Mouse (Mus musculus) forebrain, embryonic 13.5 days (tissue): ENCODE measurements around the gene Arpc5. TPM values are rescaled to one million over a fixed set of nuclear protein-coding genes. Genes with fewer than 3 reads are reported as not detected.
A peak's percentile ranks its signal among the peaks of the same experiment; 100 is the strongest.

Experiments
- ATAC-seq: fragments of 200-750 bp; cut with Nextera tagmentation; 2 replicates; pipeline ENCODE4 v1.8.0; 2017
- H3K27ac ChIP-seq: fragments of 300-500 bp; sonication (generic); 2 replicates; pipeline ENCODE4 v1.5.1; 2015; ENCODE audit warnings: inconsistent platforms, mild to moderate bottlenecking, moderate library complexity
- H3K27me3 ChIP-seq: fragments of 300-500 bp; sonication (generic); 2 replicates; pipeline ENCODE4 v1.6.1; 2015; ENCODE audit warnings: mild to moderate bottlenecking, inconsistent platforms
- H3K36me3 ChIP-seq: fragments of 300-500 bp; sonication (generic); 2 replicates; pipeline ENCODE4 v1.6.1; 2015; ENCODE audit warnings: mild to moderate bottlenecking, inconsistent platforms; ENCODE audit not compliant: poor library complexity, severe bottlenecking
- H3K4me1 ChIP-seq: fragments of 300-500 bp; sonication (generic); 2 replicates; pipeline ENCODE4 v1.6.1; 2015; ENCODE audit warnings: inconsistent platforms
- H3K4me2 ChIP-seq: fragments of 300-500 bp; sonication (generic); 2 replicates; pipeline ENCODE4 v1.6.1; 2015; ENCODE audit warnings: inconsistent platforms, mild to moderate bottlenecking, moderate library complexity
- H3K4me3 ChIP-seq: fragments of 300-500 bp; sonication (generic); 2 replicates; pipeline ENCODE4 v1.5.1; 2015; ENCODE audit warnings: mild to moderate bottlenecking, inconsistent platforms
- H3K9ac ChIP-seq: fragments of 300-500 bp; sonication (generic); 2 replicates; pipeline ENCODE4 v1.6.1; 2015; ENCODE audit warnings: mild to moderate bottlenecking, inconsistent platforms
- H3K9me3 ChIP-seq: fragments of 300-500 bp; sonication (generic); replicated peaks from 2 replicates; pipeline ENCODE4 v1.6.1; 2016; ENCODE audit warnings: inconsistent platforms
- WGBS: fragments of 180-500 bp; shearing (Covaris S2); methylation state at CpG from one replicate; pipeline ENCODE4 v1.1.7; 2015; 5-methylcytosine and 5-hydroxymethylcytosine counted together
- polyA plus RNA-seq: library from polyadenylated mRNA; unstranded; fragments of >200 nt; fragmentation: Nextera tagmentation; extraction: Ambion mirVana; gene quantifications from 2 replicates; pipeline ENCODE4 v1.2.1, GENCODE M21; 2015

Arpc5 gene
- polyA plus RNA-seq, 1 experiment from 2014 or later, result 312 TPM

- Histone ChIP-seq H3K9me3 (no peaks in the 10 kb centered on the region), H3K27ac (no peak overlapping the region), H3K36me3 (no peaks in the 10 kb centered on the region), H3K9ac (no peak overlapping the region), H3K4me3 (no peak overlapping the region), H3K4me2 (no peak overlapping the region), H3K27me3 (no peaks in the 10 kb centered on the region), H3K4me1 (peaks cover 13% of the 10 kb centered on the region)
- ATAC-seq, result no peak; the same call in 1 of the 2 replicates
- WGBS, result 20% methylated on average over 4 of the region's 4 CpGs
These were observed 21.8 kb downstream of the Arpc5 start for GRCm38 (mm10) chr1:152788121-152788660.

DNA sequence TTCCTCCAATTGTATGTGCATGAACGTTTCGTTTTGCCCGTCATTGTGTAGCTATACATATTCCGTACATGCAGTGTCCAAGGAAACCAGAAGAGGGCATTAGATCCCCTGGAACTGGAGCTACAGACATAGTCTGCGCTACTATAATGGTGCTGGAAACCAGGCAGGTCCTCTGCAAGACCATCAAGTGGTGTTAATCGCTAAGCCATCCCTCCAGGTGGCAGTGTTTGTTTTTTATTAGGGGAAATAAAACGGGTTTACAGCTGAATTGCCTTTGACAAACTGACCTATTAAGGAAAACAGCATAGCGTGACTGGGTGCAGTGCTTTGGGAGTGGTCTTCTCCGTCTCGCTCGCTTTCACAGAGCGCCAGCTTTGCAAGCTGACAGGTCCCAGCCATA lies 23.9 kb downstream of the Arpc5 start:
- Histone ChIP-seq H3K4me1 (peaks cover 21% of the 10 kb centered on the region), H3K4me2 (no peak overlapping the region), H3K9me3 (no peaks in the 10 kb centered on the region), H3K27ac (no peak overlapping the region), H3K36me3 (no peaks in the 10 kb centered on the region), H3K4me3 (no peak overlapping the region), H3K27me3 (no peaks in the 10 kb centered on the region), H3K9ac (no peak overlapping the region)
- 0 out of 2 replicates have a peak, but pooled peaks have one; percentile 48 for ATAC-seq
- WGBS, result 30% methylated on average over 12 of the region's 12 CpGs

DNA sequence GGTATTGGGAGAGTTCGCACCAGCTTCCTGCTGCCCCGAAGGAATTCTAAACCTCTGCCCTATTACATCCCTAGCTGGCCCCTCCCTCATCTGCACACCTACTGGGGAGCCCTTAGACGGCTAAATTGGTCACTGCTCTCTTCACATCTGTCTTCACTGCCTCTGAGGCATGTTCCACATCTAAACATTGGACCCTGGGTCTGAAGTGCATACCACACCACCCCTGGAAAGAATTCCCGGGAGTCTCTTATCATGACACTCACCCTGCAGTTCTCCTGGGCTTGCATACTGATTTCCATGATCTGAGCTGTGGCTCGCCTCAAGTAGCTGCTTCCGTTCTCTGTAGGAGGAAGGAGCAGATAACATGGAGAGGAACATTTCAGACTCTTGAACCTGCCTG lies 24.5 kb downstream of the Arpc5 start:
- Histone ChIP-seq H3K9me3 (no peaks in the 10 kb centered on the region), H3K36me3 (no peaks in the 10 kb centered on the region), H3K9ac (no peak overlapping the region), H3K4me2 (no peak overlapping the region), H3K4me3 (no peak overlapping the region), H3K4me1 (peaks cover 21% of the 10 kb centered on the region), H3K27ac (no peak overlapping the region), H3K27me3 (no peaks in the 10 kb centered on the region)
- WGBS, result 29% methylated on average over 6 of the region's 6 CpGs
- ATAC-seq, result no peak

GRCm38 (mm10) chr1:152791269-152791668 lies 24.9 kb downstream of the Arpc5 start:
- peaks cover 21% of the 10 kb centered on the region for H3K4me1 ChIP-seq
- no peaks in the 10 kb centered on the region for H3K9me3 ChIP-seq
- WGBS, result 27% methylated on average over 4 of the region's 4 CpGs
- no peak overlapping the region for H3K4me3 ChIP-seq
- H3K9ac ChIP-seq, result no peak overlapping the region
- no peak overlapping the region for H3K4me2 ChIP-seq
- H3K27ac ChIP-seq, result no peak overlapping the region
- H3K27me3 ChIP-seq, result no peaks in the 10 kb centered on the region
- ATAC-seq, result no peak
- H3K36me3 ChIP-seq, result no peaks in the 10 kb centered on the region

GRCm38 (mm10) chr1:152792736-152793494 lies 26.6 kb downstream of the Arpc5 start:
- no peak overlapping the region for H3K9ac ChIP-seq
- no peak overlapping the region for H3K27ac ChIP-seq
- H3K36me3 ChIP-seq, result no peaks in the 10 kb centered on the region
- H3K4me3 ChIP-seq, result no peak overlapping the region
- peak; percentile 54; the same call in 1 of the 2 replicates for ATAC-seq
- peak overlapping the region; percentile 14; the same call in 1 of the 2 replicates for H3K4me2 ChIP-seq
- peaks cover 21% of the 10 kb centered on the region for H3K4me1 ChIP-seq
- WGBS, result 10% methylated on average over 12 of the region's 12 CpGs
- no peaks in the 10 kb centered on the region for H3K9me3 ChIP-seq
- H3K27me3 ChIP-seq, result no peaks in the 10 kb centered on the region

DNA sequence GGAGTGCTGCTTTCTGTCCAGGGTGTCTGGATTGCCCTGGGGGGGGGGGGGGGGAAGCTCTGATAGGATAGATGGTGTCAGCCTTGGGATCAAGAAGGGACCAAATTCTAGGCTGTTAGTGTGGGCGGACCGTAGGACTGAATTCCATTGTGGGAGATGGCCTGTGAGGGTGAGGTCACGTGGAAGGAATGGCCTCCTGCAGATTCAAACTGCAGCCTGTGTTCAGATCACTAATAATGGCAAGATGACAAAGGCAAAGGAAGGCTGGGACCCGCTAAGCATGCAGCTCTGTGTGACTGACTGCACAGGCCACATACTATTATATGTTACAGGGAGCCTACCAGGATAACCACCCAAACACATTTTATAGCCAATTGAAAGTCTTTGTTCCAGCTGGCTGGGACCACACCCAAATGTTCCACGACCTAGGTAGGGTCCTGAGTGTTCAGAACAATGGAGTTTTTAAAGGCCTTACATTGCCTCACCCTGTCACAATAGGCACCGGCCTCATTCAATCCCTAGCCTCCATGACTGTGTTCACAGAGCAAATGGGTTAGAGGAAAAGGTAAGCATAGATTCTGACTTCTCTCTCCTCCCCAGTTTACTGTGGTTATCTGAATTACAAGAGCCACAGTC lies 27.3 kb downstream of the Arpc5 start:
- WGBS, result 12% methylated on average over 6 of the region's 6 CpGs
- peaks cover 21% of the 10 kb centered on the region for H3K4me1 ChIP-seq
- H3K27ac ChIP-seq, result no peak overlapping the region
- H3K9ac ChIP-seq, result no peak overlapping the region
- no peaks in the 10 kb centered on the region for H3K27me3 ChIP-seq
- no peak overlapping the region for H3K4me2 ChIP-seq
- H3K4me3 ChIP-seq, result no peak overlapping the region
- H3K9me3 ChIP-seq, result no peaks in the 10 kb centered on the region
- ATAC-seq, result no peak
- H3K36me3 ChIP-seq, result no peaks in the 10 kb centered on the region

GRCm38 (mm10) chr1:152795688-152796255 lies 29.4 kb downstream of the Arpc5 start:
- no peak overlapping the region for H3K4me2 ChIP-seq
- no peak overlapping the region for H3K27ac ChIP-seq
- ATAC-seq, result no peak
- WGBS, result 75% methylated on average over 8 of the region's 8 CpGs
- H3K4me3 ChIP-seq, result no peak overlapping the region
- H3K27me3 ChIP-seq, result no peaks in the 10 kb centered on the region
- H3K9me3 ChIP-seq, result no peaks in the 10 kb centered on the region
- H3K36me3 ChIP-seq, result no peaks in the 10 kb centered on the region
- peaks cover 21% of the 10 kb centered on the region for H3K4me1 ChIP-seq
- H3K9ac ChIP-seq, result no peak overlapping the region

DNA sequence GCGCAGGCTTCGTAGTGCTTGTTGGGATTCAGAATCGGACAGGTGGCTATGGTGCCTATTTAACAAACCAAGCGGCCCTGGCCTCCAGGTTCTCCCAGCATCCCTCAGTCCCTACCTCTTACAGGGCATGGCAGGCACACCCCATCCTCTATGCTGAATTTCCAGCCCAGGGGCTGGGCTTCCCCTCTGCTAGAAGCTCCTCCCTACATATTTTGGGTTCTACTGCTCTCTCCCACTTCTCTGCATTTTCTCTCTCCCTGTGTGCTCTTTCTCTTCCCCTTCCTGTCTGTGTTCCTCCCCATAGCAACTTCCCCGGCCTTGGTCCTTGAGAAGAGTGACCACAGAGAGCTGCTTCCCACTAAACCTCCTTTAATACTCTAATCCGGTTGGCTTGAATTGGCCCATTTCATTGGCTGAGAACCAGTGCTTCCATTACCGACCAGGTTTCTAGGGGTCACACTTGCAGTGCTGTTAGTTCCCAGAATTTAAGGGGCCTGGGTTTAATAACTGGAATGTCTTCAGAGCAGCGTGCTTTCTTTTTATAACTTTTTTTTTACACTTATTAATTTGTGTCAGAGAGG lies 30.4 kb downstream of the Arpc5 start:
- Histone ChIP-seq H3K27me3 (no peaks in the 10 kb centered on the region), H3K9ac (no peak overlapping the region), H3K9me3 (no peaks in the 10 kb centered on the region), H3K4me2 (no peak overlapping the region), H3K4me3 (no peak overlapping the region), H3K27ac (no peak overlapping the region; the same call in 1 of the 2 replicates), H3K36me3 (no peaks in the 10 kb centered on the region), H3K4me1 (peaks cover 16% of the 10 kb centered on the region)
- no peak for ATAC-seq
- WGBS, result 81% methylated on average over 8 of the region's 8 CpGs

- no peak for ATAC-seq
- H3K9ac ChIP-seq, result no peak overlapping the region
- no peak overlapping the region for H3K27ac ChIP-seq
- H3K4me3 ChIP-seq, result no peak overlapping the region
- H3K27me3 ChIP-seq, result no peaks in the 10 kb centered on the region
- 88% methylated on average over 9 of the region's 9 CpGs for WGBS
- H3K9me3 ChIP-seq, result no peaks in the 10 kb centered on the region
- H3K36me3 ChIP-seq, result no peaks in the 10 kb centered on the region
- H3K4me2 ChIP-seq, result no peak overlapping the region
- peaks cover 9% of the 10 kb centered on the region for H3K4me1 ChIP-seq
These were observed 31.8 kb downstream of the Arpc5 start for GRCm38 (mm10) chr1:152798125-152798524.

GRCm38 (mm10) chr1:152799897-152800296 lies 33.6 kb downstream of the Arpc5 start, which contains the start of gene Ncf2:
Ncf2 (plus strand) TSS chr1:152800194.
- no peak within 1 kb of the TSS for H3K4me2 ChIP-seq
- H3K9me3 ChIP-seq, result no peaks in the 10 kb centered on the region
- H3K4me3 ChIP-seq, result no peak within 1 kb of the TSS
- H3K36me3 ChIP-seq, result no peaks in the 10 kb centered on the region
- H3K4me1 ChIP-seq, result no peaks in the 10 kb centered on the region
- H3K27ac ChIP-seq, result no peak within 1 kb of the TSS
- no peaks in the 10 kb centered on the region for H3K27me3 ChIP-seq
- no peak within 1 kb of the TSS for H3K9ac ChIP-seq
- WGBS, result 8% methylated on average over 2 of the region's 2 CpGs
- ATAC-seq, result peak; percentile 78

DNA sequence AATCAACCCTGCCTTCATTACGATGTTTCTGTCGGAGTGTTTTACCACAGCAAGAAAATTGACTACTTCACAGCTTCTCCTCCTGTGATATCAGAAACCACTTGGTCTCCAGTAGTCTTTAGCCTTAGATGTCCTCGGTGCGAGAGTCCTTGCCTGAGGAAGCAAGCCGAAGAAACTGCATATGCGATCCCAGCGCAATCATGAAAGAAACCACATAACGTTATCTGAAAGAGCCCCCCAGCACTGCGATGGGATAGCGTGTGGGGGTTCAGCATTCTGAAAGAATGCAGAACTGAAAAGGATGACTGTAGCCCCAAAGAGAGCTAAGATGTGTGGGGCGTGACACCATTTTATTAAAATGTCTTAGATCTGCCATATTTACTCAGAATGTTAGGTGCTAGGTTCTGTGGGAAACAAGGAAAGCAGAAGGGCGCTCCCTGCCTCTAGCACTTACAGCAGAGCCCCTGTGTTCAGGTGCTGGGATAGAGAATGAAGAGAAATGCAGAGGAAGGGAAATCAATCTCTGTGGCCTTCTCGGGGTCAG lies 34.4 kb downstream of the Arpc5 start:
- 88% methylated on average over 13 of the region's 13 CpGs for WGBS
- no peaks in the 10 kb centered on the region for H3K36me3 ChIP-seq
- no peak overlapping the region for H3K4me2 ChIP-seq
- no peak overlapping the region for H3K9ac ChIP-seq
- H3K9me3 ChIP-seq, result no peaks in the 10 kb centered on the region
- no peaks in the 10 kb centered on the region for H3K4me1 ChIP-seq
- no peak for ATAC-seq
- no peak overlapping the region for H3K27ac ChIP-seq
- H3K4me3 ChIP-seq, result no peak overlapping the region
- H3K27me3 ChIP-seq, result no peaks in the 10 kb centered on the region
